Mouse (Mus musculus) frontal cortex, adult (tissue): ENCODE measurements around the gene Lrrc73.
A peak's percentile ranks its signal among the peaks of the same experiment; 100 is the strongest.

Source experiments
- ATAC-seq: cut with Nextera tagmentation; 2 replicates; pipeline ENCODE4 v1.9.2; 2017; ENCODE audit warnings: mild to moderate bottlenecking, moderate library complexity, mixed read lengths; ENCODE audit not compliant: low TSS enrichment

Gene Lrrc73

DNA sequence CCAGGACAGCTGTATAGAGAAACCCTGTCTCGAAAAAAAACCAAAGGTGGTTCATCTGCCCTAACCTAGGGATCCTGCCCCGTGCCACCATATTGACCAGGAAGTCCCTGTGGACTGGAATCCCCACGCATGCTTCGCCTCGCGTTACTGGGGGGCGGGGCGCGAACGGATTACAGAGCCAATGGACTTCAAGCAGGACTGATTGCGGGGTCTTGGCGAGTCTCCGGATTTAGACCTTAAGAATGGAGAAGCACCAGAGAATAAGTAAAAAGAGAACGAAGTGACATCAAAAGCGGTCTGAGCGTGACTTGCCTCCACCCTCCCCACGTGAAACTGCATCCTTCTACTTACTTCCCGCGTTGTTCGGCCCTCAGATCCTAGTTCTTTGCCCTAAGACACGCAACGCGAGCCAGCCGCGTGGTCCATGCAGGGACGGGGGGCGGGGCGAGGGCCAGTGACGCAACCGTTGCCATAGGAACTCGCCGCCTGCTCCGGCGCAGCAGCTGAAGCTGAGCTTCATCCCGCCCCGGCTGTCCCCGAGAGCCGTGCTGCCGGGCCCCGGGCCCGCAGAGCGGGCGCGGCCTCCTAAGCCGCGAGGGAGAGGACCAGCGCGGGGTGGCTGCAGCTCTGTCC lies at the start of gene Lrrc73:
Gene Lrrc73, plus strand, starts transcription at position 80 of the 633 bp plus-strand sequence.
- ATAC-seq, result peak; percentile 82

DNA sequence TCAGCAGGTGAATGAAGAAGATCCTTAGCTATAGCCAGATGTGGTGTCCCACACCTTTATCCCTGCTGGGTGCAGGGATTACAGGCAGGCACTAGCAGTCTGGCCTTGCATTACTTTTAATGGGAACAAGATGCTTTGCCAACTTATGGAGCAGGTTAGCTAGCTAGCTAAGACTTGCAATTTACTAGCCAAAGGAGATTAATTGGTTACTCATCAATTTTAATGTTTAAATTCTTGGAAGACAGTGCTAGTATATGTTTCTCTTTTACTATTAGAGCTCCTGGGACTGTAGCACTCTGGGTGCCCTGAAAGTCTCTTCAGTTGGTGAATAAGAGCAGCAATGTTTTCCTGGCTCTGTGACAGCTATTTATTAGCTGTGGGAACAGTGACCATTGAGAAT lies 46.7 kb upstream of the Lrrc73 start:
- no peak for ATAC-seq

DNA sequence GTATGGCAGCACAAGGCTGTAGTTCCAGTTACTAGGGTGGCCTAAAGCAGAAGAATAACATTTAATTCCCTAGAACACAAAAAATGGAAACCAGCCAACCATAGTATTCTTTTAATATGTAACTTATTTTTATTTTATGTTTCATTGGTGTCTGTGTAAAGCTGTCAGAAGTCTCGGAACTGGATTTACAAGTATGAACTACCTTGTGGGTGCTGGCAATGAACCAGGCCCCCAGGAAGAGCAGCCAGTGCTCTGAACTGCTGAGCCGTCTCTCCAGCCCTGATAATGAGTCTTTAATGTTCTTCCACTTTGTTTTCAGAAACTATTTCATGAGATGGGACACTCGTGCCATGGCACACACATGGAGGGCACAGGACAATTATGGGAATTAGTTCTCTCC lies 42.8 kb upstream of the Lrrc73 start:
- no peak for ATAC-seq

- ATAC-seq, result no peak
Measured at GRCm38 (mm10) chr17:46221601-46222000, 31.7 kb upstream of the Lrrc73 start.

DNA sequence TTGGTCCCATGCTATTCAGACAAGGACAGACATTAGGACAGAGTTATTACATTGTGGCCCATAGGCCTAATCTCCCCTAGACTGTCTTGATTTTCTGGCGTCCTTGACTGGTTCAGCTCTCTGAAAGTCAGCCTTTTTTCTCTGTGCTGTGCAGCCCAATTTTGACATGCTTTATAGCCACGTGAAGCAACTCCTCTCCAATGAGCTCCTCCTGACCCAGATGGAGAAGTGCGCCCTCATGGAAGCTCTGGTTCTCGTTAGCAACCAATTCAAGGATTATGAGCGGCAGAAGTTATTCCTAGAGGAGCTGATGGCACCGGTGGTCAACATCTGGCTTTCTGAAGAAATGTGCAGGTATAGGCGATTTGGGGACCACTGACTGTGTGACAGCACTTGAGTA lies 25.8 kb upstream of the Lrrc73 start:
- ATAC-seq, result no peak

- no peak for ATAC-seq
Measured at GRCm38 (mm10) chr17:46236067-46236466, 17.3 kb upstream of the Lrrc73 start.

- ATAC-seq, result no peak
Measured at GRCm38 (mm10) chr17:46237079-46237478, 16.3 kb upstream of the Lrrc73 start.

DNA sequence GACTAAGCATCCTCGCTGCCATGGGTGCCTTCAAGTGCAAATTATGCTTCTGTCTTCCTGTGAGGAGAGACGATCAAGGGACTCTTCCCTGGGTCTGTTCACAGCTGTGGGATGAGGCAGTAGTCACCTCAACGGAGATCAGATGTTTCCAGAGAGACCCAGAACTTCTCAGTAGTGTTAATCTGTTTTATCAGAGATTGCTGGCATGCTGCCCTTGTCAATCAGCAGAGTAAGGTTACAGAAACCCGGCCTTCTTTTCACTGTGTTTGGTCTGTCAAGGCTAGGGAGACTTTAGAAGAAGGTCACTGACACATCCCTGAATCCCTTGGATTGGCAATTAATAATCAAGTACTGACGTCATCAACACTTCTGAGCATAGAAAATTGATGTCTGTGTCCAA lies 15.9 kb upstream of the Lrrc73 start:
- ATAC-seq, result no peak

DNA sequence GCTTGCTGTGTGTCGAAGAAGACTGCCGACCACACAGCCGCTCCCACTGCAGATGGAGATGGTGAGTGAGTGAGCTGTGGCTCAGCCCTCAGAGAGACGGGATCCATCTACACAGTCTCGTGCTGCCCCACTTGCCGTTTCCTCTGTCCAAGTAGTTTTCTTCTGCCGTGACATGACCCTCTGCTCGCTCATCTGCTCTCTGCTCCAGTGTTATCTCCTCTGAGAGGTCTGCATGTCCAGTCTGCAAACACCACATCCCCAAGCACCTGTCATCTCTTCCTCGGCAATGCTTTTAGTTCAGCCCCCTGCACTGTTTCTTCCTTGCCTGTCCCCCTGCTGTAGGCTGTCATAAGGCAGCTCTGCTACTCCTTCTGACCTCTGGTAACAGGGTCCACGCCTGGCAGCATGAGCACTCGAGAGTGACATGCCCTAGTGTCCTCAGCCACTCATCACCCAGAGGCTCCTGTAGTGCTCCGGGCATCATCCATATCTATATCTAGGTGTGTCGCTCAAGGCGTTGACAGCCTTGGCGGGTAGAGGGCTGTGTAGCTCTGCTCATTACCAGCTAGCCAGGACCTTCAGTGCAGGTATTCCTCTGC lies 13.7 kb upstream of the Lrrc73 start:
- ATAC-seq, result no peak

DNA sequence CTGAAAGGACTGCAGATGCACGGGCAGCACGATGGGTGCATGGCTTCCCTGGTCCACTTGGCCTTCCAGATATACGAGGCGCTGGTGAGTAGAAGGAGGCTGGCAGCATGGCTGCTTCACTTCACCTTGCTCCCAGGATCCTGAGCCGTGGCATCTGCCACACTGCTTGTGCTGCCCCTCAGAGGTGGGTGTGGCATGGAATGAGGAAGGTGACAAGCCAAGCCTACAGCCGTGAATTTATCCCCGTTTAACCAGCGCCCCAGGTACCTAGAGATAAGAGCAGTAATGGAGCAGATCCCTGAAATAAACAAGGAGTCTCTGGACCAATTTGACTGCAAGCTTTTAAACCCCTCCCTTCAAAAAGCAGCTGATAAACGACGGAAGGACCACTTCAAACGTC lies 11.9 kb upstream of the Lrrc73 start:
- no peak for ATAC-seq

DNA sequence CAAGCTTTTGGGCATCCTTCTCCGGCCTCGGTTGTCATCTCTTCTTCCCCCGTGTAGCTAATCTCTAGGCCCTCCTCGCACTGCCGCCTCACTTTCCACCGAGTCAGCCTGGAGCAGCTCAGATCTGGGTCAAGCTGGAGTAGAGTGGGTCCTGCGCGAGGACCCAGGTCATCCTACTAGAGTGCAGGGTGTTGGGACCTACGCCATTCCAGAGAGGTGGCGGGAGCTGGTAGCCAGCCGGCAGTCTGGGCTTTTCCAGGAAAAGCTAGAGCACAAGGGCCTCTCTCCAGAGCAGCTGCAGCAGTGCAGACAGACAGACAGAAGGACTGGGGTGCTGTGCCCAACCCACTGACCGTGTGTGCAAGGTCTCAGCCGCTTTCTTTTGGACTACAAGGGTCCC lies 11.1 kb upstream of the Lrrc73 start:
- no peak for ATAC-seq

DNA sequence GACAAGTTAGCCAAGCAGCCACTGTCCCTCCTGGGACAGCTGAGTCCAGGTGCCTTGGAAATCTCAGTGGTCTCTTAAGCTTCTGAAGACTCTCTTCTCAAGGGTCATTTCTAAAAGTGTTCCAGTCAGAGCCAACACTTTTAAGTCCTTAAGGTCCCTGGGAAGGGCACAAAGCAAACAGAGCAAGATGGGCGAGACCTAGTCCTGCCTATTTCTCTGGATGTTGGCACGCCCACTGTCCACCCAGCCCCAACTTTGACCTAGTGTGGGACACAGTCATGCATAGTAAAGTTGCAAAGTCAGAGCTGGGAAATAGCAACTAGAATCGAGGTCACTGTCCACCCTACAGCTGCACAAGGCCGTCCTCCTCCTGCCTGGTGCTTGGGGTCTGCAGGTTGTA lies 10.3 kb upstream of the Lrrc73 start:
- no peak for ATAC-seq

DNA sequence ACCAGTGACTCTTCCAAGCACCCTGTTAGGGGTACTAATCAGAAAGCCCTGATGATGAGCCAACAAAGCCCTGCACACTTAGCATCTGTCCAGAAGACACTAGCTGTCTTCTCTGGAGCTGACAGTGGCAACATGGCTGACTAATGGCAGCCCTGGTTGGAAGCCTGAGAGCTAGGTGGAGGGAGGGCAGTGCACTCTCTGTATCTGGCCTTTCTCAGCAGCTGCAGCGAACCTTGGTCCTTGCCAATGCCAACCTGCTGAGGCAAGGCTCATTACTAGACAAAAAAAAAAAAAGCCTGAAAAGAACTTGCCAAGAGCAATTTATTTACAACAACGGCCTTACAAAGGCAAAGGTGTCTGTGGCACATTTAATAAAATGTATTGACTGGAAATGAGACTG lies 9.7 kb upstream of the Lrrc73 start:
- ATAC-seq, result no peak

GRCm38 (mm10) chr17:46244579-46244978 lies 8.8 kb upstream of the Lrrc73 start:
- ATAC-seq, result no peak

DNA sequence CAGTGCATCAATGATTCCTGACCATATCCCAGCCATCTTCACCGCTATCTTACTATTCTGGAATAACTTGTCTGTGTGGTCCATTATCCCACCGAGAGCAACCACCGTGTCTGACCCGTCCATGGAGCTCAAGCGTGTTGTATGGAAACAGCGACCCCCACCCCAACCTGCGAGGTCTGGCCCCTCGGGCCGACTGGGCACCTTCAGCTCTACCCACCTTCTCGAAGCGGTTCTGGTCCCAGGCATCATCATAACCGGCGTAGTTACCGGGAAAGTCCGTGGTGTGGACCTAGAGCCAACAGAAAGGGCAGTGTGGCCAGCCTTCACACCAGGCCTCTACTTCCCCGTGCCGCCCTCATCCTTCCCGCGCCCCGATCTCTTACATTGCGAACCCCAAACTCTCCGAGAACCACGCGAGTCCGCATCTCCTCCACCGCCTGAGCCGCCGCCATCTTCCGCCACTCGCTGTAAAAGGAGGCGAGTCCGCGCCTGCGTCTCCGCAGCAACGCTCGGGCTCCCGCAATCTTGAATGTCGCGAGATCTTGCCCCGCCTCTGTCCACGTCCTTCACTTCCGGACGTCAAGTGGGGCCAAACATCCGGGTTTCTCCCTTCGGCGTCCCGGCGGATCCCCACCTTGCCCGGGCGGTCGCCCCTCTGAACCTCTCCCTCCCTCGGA lies 5.7 kb upstream of the Lrrc73 start, which contains the start of the genes Polr1c and Yipf3:
Gene Polr1c, minus strand, starts transcription at position 543 of the 677 bp plus-strand sequence.
Gene Yipf3, plus strand, starts transcription at position 569 of the 677 bp plus-strand sequence.
- peak; percentile 88 for ATAC-seq

DNA sequence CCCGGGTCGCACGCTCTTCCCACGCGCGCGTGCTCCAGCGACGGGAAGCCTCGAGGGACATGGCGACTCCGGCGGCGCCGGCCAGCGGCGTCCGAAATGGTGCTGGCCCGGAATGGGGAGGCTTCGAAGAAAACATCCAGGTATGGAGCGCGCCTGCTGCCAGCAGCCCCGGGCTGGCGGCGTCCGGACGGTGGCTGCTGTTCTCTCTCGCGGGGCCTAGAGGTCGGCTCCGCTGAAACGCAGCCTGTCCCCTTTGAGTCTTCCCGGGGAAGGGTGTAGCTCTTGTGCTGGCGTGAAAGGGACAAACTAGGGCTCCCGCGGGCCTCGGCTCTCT lies 5.2 kb upstream of the Lrrc73 start:
- peak; percentile 28; the same call in 1 of the 2 replicates for ATAC-seq

DNA sequence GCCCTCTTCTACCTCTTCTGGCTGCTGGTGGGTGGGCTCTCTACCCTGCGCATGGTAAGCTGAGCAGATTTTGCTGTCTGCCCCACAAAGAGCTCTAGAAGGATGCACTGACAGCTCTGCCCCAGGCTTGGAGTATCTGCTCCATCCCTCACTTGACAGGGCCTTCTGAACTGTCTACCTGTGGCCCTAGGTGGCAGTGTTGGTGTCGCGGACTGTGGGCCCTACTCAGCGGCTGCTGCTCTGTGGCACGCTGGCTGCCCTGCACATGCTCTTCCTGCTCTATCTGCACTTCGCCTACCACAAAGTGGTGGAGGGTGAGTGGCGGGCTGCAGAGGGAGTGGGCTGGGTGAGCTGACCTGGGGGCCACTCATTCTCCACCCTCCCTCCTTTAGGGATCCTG lies 2.2 kb upstream of the Lrrc73 start:
- ATAC-seq, result no peak

GRCm38 (mm10) chr17:46252571-46253451 lies 520 bp upstream of the Lrrc73 start:
- ATAC-seq, result no peak

GRCm38 (mm10) chr17:46254106-46254505 lies 775 bp downstream of the Lrrc73 start:
- no peak for ATAC-seq

DNA sequence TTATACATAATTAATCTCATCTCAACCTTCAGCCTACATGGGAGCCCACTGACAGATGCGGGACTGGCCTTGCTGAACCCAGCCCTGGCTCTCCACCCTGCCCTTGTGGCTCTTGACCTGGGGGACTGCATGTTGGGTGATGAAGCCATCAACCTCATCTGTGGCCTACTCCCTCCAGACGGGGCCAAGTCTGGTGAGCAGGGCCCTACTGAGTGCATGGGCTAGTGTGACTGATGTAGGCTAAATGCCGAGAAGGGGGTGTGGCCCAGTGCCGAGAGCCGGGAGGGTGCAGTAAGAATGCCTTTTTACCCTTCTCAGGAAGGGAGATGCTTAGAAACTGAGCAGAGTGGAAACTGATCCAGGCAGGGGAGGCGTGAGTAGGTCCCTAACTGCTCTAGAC lies 1.8 kb downstream of the Lrrc73 start:
- ATAC-seq, result no peak

DNA sequence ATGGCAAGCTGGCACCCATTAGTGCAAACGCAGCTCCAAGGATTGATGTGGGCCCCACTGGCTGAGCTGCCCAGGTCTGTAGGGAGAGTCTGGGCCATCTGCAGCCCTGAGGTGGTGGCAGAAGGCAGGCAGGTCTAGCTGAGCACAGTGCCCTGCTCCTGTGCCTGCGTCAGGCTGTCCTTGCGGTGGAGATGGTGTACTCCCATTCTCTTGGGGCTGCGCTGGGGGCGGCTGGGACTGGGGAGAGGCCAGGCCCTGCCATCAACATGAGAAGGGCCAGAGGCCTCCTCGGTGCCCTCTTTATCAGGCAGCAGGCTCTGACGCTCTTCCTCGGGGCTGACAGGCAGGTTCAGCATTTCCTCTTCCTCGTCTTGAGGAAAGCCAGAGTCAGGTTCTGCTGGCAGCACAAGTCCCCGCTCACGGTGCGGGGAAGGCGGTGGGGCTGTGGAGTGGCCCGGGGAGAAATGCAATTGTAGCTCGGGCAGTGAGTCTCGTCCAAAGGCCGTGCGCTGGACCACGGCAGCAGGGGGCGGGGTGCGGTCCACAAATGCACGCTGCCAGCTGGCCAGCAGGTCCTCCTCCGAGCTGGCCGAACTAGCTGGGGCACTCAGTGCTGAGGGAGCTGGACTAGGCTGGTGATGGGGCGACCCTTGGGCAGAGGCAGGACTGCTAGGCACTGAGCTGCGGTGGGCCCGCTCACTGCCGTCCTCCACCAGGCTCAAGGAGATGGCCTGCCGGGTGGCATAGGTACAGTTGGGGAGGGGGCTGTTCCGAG lies 5.1 kb downstream of the Lrrc73 start:
- no peak for ATAC-seq

DNA sequence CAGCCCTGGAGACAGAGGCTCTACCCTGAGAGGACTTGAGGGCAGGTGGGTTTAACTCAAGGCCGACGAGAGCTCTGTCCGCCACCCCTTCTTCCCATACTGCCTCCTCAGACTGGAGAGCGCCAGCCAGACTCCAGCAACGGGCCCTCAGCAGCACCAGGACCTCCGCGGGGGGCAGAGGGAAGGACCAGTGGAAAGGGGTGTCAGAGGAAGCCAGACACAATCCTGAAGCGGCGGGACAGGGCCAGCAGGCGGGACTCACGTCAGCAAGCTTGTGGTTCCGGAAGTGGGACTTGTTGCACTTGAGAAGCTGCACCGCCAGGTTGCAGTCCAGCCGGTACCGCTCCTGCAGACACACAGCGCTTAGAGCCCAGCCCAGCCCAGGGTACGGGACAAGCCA lies 6.3 kb downstream of the Lrrc73 start:
- no peak for ATAC-seq
